Mouse (Mus musculus) spleen, adult 2 months (tissue): ENCODE results near the gene Cadm1. TPM values are rescaled to one million over a fixed set of nuclear protein-coding genes. Genes with fewer than 3 reads are reported as not detected.

Source experiments
- DNase-seq, 2 experiments: peaks; one replicate each; pipeline versions ENCODE4 v3.0.0 to v3.0.0-alpha.2; 2012 to 2021; ENCODE audit warnings: low spot score in 2 of 2, low read depth in 1 of 2
- H3K27ac ChIP-seq: fragments of 200-500 bp; 2 replicates; pipeline ENCODE4 v1.5.1; 2012; ENCODE audit warnings: low read length, inconsistent platforms; ENCODE audit not compliant: insufficient read depth
- H3K27me3 ChIP-seq: fragments of 200-500 bp; 2 replicates; pipeline ENCODE4 v1.6.1; 2012; ENCODE audit warnings: mild to moderate bottlenecking, moderate library complexity, low read length, inconsistent platforms; ENCODE audit not compliant: control insufficient read depth, insufficient read depth
- H3K36me3 ChIP-seq: fragments of 200-500 bp; 2 replicates; pipeline ENCODE4 v1.6.1; 2012; ENCODE audit warnings: mild to moderate bottlenecking, low read length, inconsistent platforms; ENCODE audit not compliant: control insufficient read depth, insufficient read depth
- H3K4me1 ChIP-seq: fragments of 200-500 bp; 2 replicates; pipeline ENCODE4 v1.6.1; 2011; ENCODE audit warnings: inconsistent platforms; ENCODE audit not compliant: control insufficient read depth, insufficient read depth, insufficient read length
- H3K4me3 ChIP-seq: fragments of 200-500 bp; 2 replicates; pipeline ENCODE4 v1.5.1; 2011; ENCODE audit warnings: mild to moderate bottlenecking, inconsistent platforms; ENCODE audit not compliant: insufficient read depth, insufficient read length; ENCODE audit errors: extremely low read depth
- CTCF ChIP-seq: fragments of 200-500 bp; IDR thresholded peaks from 2 replicates; pipeline ENCODE4 v1.5.1; 2011; ENCODE audit warnings: mild to moderate bottlenecking, inconsistent platforms; ENCODE audit not compliant: insufficient read depth, insufficient read length, insufficient replicate concordance; ENCODE audit errors: extremely low read depth
- POLR2A ChIP-seq: fragments of 200-500 bp; IDR thresholded peaks from 2 replicates; pipeline ENCODE4 v1.6.1; 2011; ENCODE audit warnings: low read depth, low read length, inconsistent platforms
- WGBS: fragments of 180-500 bp; shearing (Covaris S2); methylation state at CpG from one replicate; pipeline ENCODE4 v1.1.7; 2018; 5-methylcytosine and 5-hydroxymethylcytosine counted together
- polyA plus RNA-seq: library from polyadenylated mRNA; depleted of rRNA; stranded (reverse); fragments of >200 nt; gene quantifications from 2 replicates; pipeline ENCODE4 v1.2.3, GENCODE M21; 2012

Gene Cadm1
- polyA plus RNA-seq, 1 experiment, result 13.0 TPM

GRCm38 (mm10) chr9:47688297-47688696, 158.3 kb downstream of the Cadm1 start:
- no peak overlapping the region for H3K4me3 ChIP-seq
- TF ChIP-seq CTCF, result no peak
- no peak for TF ChIP-seq POLR2A
- H3K27me3 ChIP-seq, result no peaks in the 10 kb centered on the region
- no peak overlapping the region for H3K27ac ChIP-seq
- no peaks in the 10 kb centered on the region for H3K4me1 ChIP-seq
- no peaks in the 10 kb centered on the region for H3K36me3 ChIP-seq
- DNase-seq, result no peak
- WGBS, result 14% methylated on average over 10 of the region's 10 CpGs

GRCm38 (mm10) chr9:47692911-47693310, 162.9 kb downstream of the Cadm1 start:
- Histone ChIP-seq H3K27ac (no peak overlapping the region), H3K36me3 (no peaks in the 10 kb centered on the region), H3K4me3 (no peak overlapping the region), H3K27me3 (no peaks in the 10 kb centered on the region), H3K4me1 (no peaks in the 10 kb centered on the region)
- no peak for DNase-seq
- WGBS, result 85% methylated on average over 13 of the region's 13 CpGs
- TF ChIP-seq POLR2A (no peak), CTCF (no peak)

- H3K36me3 ChIP-seq, result no peaks in the 10 kb centered on the region
- no peaks in the 10 kb centered on the region; the same call in 1 of the 2 replicates for H3K4me1 ChIP-seq
- no peak for TF ChIP-seq POLR2A
- peak; percentile 42; the same call in 1 of the 2 replicates for TF ChIP-seq CTCF
- 50% methylated on average over 3 of the region's 3 CpGs for WGBS
- no peaks in the 10 kb centered on the region for H3K27me3 ChIP-seq
- peak in 1 of 2 experiments; percentile 9 for DNase-seq
- H3K27ac ChIP-seq, result no peak overlapping the region
- H3K4me3 ChIP-seq, result no peak overlapping the region
Observed at GRCm38 (mm10) chr9:47699026-47699425, 169.1 kb downstream of the Cadm1 start.

GRCm38 (mm10) chr9:47700021-47700420, 170.0 kb downstream of the Cadm1 start:
- 92% methylated on average over 5 of the region's 5 CpGs for WGBS

GRCm38 (mm10) chr9:47703026-47703876, 173.3 kb downstream of the Cadm1 start:
- Histone ChIP-seq H3K36me3 (no peaks in the 10 kb centered on the region), H3K27me3 (no peaks in the 10 kb centered on the region), H3K4me1 (no peaks in the 10 kb centered on the region; the same call in 1 of the 2 replicates), H3K4me3 (no peak overlapping the region), H3K27ac (no peak overlapping the region)
- no peak for DNase-seq
- TF ChIP-seq POLR2A, result no peak
- WGBS, result 84% methylated on average over 19 of the region's 19 CpGs

More at GRCm38 (mm10) chr9:47700021-47700420, 170.0 kb downstream of the Cadm1 start:
- no peak for DNase-seq
- Histone ChIP-seq H3K4me1 (no peaks in the 10 kb centered on the region; the same call in 1 of the 2 replicates), H3K27me3 (no peaks in the 10 kb centered on the region), H3K4me3 (no peak overlapping the region), H3K36me3 (no peaks in the 10 kb centered on the region), H3K27ac (no peak overlapping the region)
- TF ChIP-seq POLR2A, result no peak
- TF ChIP-seq CTCF, result no peak

- no peaks in the 10 kb centered on the region; the same call in 1 of the 2 replicates for H3K4me1 ChIP-seq
- 90% methylated on average over 9 of the region's 9 CpGs for WGBS
- H3K27ac ChIP-seq, result no peak overlapping the region
- DNase-seq, result no peak
- no peaks in the 10 kb centered on the region for H3K36me3 ChIP-seq
- TF ChIP-seq CTCF (no peak), POLR2A (no peak)
- H3K4me3 ChIP-seq, result no peak overlapping the region
- no peaks in the 10 kb centered on the region for H3K27me3 ChIP-seq
Observed at GRCm38 (mm10) chr9:47706341-47706740, 176.4 kb downstream of the Cadm1 start.

- Histone ChIP-seq H3K27me3 (no peaks in the 10 kb centered on the region), H3K27ac (no peak overlapping the region), H3K36me3 (no peaks in the 10 kb centered on the region), H3K4me3 (no peak overlapping the region), H3K4me1 (no peaks in the 10 kb centered on the region)
- DNase-seq, result no peak
- TF ChIP-seq CTCF (no peak), POLR2A (no peak)
- 92% methylated on average over 6 of the region's 6 CpGs for WGBS
Observed at GRCm38 (mm10) chr9:47707326-47707725, 177.4 kb downstream of the Cadm1 start.
